Mouse (Mus musculus) megakaryocyte, adult 5-6 weeks (primary cell): ENCODE measurements around the gene Cpsf6. TPM values are rescaled to one million over a fixed set of nuclear protein-coding genes. Genes with fewer than 3 reads are reported as not detected.

Experiments
- ATAC-seq: 2 replicates; pipeline ENCODE4 v1.8.0; 2016; ENCODE audit warnings: mild to moderate bottlenecking, inconsistent platforms; ENCODE audit not compliant: poor library complexity, severe bottlenecking
- total RNA-seq, 2 experiments: library from RNA; stranded (forward) in 1 of 2; stranded (reverse) in 1 of 2; fragments of 153-499, 151-499 nt in 1 of 2; fragments of 221-1000, 200-1000 nt in 1 of 2; gene quantifications; 2 replicates each; pipeline versions ENCODE4 v1.2.3 to v1.2.4; 2015 to 2017

Cpsf6 gene
- total RNA-seq, 2 experiments from 2014 or later = 70.3 to 103 TPM

DNA sequence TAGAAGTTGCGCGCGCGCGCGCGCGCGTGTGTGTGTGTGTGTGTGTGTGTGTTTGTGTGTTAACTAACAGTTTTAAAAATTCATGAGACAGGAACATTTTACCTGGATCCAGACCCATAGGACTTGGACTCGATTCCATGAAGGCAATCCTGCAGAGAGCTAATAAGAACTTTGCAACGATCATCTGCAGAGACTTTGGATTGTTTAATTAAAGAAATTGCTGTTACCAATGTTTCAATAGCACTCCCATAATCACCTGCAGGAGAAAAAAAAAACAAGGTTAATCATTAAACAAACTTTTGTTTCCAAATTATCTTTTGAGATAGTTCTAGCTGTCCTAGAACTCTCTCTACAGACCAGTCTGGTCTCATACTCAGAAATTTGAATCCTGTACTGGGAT lies 20.9 kb downstream of the Cpsf6 start:
- ATAC-seq = no peak

DNA sequence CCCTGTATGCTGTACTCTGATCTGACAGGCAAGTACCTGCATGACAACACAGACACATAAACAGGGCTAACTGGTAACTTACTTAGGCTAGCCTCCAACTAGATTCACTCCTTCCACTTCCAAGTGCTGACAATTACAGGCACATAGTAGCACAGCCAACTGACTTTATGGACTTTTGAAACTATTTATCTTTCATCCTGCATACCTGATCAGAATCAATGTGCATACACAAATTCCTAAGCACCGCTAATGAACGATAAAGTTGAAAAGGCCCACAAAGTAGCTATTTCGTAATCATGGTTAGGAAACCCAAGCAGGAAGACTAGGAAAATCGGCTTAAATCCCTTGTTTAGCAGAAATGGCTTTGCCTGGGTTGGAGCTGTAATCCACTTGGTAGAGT lies 36.8 kb downstream of the Cpsf6 start:
- ATAC-seq = no peak

DNA sequence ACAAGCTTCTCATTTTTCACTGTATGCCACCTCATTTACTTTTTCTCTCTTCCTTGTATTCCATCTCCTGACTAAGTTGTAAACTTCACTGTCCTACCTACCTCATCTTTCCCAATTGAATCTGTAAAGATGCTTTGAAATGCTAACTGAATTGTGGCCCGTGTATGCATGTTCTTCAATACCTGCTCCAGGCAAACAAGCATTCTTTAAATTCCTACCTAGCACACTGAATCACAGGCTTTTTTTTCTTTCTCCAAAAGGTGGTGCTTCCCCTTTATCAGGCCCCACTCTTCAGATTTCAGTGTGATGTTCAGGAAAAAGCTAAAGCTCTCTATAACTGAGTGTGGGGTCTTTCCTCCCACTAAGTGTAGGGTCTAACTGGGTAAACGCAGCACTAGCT lies 37.4 kb downstream of the Cpsf6 start:
- no peak for ATAC-seq

DNA sequence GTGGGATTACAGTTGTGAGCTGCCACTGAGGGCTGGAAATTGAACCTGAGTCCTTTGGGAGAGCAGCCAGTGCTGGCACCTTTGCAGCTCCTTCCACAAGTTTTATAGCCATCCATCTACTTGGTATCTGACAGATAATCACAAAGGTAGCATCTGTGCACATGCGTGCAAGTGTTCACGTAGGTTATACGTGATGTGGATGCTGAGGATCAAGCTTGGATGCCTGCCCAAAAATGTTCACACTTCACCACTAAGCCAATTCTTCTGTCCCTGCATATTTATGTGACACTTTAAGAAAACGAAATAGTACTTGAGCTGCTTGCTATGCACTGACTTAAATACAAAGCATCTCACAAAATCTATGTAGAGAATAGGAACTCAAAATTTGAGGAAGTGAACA lies 38.8 kb downstream of the Cpsf6 start:
- no peak for ATAC-seq

DNA sequence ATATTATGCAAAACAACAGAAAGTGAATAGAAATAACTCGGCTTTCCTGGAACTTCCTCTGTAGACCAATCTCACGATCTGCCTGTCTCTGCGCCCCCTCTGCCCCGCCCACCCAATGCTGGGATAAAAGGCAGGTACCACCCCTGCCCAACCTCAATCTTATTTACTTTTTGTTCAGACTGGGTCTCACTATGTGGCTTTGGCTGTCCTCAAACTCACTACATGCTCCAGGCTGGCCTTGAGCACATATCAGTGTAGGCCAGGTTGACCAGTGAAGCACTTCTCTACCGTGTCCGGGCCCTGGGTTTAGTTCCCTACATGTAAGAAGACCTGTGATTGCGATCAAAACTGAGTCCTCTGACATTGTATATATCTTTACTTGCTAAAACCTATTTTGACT lies 40.6 kb downstream of the Cpsf6 start:
- ATAC-seq = no peak

DNA sequence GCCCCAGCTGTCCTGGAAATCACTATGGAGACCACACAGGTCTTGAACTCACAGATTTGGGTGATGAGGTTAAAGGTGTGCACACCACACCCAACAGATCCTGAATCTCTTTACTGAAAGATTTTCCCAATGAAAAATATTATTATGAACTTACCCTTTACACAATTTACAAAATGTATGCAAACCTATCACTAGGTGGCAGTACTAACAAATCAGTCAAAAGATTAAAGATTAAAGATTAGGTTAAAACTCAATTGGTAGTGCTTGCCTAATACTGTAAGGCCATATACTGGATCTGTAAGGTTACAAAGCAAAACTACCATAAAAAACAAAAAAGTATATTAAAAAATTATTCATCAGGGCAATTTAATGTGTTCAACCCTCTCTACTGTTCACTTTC lies 41.9 kb downstream of the Cpsf6 start:
- ATAC-seq = no peak

DNA sequence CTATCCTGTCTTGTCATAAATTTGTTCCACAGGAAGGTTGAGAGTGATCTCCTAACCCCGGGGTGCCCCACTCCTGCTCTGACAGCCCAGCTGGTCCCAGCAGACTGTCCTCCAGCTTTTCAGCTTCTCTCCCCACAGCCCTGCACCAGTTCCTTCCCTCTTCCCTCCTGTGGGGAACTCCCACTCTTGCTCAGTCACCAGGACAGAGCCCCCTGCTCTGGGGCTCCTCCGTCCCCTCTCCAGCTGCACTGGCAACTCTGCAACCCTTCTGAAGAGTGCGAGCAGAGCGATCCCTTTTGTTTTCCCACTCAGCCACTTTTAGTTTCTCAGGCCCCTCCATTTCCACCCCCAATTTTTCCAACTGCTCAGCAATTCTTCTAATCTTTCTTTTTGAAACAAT lies 44.2 kb downstream of the Cpsf6 start:
- ATAC-seq = peak; percentile 47

DNA sequence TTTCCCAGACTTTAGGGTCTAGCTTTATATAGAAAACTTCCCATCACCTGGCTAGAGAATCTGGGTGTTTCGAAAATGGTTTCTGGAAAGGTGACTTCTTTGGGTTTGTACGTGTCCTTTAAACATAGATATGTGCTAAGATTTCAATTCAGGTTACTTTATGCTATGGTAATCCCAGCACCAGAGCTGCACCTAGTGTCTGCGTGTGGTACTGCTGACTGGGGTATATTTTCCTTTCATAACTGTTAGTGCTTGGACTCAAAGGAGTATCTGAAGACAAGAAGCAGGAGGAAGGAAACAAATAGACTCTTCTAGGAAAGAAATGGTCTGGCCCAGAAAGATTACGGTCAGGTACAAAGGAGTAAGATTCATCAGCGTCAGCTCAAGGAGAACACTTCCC lies 49.3 kb downstream of the Cpsf6 start:
- peak; percentile 99 for ATAC-seq

DNA sequence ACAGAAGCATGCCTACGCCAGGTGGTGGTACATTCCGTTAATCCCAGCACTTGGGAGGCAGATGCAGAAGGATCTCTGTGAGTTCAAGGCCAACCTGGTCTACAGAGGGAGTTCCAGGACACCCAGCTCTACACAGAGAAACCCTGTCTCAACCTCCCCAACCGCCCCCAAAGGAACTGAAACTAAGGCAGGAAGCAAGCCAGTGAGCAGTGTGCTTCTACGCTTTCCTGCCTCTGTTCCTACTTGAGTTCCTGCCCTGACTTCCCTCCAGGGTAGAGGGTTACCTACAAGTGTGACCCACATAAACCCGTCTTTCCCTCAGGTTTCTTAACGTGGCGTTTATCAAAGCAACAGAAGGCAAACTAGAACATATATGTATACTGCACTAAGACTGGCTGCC lies 56.0 kb downstream of the Cpsf6 start:
- ATAC-seq = peak; percentile 89

DNA sequence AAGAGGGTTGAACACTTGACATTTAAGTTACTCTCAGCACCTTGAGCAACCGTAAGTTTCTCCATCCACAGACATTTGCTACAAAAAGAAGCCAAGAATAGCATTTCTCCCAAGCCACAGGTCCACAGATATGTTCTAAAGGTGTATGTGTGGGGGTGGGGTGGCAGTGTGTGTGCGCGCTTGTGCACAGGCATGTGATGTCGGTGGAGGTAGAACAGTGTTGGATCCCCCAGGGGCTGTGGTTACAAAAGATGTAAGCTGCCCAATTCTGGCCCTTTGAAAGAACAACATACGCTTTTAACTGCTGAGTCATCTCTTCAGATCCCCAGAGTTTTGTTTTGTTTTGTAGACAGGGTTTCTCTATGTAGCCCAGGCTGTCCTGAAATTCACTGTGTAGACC lies 57.2 kb downstream of the Cpsf6 start:
- ATAC-seq = no peak

DNA sequence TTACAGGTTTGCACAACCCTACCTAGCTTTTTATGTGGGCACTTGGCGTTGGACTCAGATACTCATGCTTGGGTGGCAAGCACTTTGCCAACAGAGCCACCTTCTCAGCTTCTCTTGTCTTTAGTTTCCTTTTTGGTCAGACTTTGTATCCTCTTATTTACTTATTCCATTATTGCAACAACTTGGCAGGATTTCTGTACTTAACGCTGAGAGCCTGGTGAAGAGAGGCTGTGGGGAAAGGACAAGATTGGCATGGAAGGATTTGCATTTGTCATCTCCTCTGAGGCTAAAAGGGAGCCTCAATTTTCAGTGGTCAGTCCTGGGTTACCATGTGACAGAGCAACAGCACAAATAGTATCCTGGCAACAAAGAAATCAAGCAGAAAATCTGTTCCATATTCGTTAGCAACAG lies 59.2 kb downstream of the Cpsf6 start:
- ATAC-seq = no peak

DNA sequence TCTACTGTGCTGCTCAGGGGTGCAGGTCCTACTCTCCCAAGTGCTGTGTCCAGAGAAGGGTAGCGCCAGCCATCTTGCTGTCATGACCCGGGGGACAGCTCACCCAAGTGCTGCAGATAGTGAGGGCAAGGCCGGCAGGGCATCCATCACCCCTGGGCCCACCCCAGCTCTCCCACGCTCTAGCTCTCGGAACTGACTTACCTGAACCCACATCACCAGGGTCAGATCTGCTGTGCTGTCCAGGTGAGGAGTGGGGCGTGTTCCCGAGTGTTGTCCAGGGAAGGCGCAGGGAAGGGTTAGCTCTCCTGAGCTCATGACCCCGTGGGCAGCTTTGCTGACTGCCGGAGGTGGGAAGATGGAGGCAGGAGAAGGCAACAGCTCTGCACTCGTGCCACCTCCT lies 63.4 kb downstream of the Cpsf6 start:
- no peak for ATAC-seq

DNA sequence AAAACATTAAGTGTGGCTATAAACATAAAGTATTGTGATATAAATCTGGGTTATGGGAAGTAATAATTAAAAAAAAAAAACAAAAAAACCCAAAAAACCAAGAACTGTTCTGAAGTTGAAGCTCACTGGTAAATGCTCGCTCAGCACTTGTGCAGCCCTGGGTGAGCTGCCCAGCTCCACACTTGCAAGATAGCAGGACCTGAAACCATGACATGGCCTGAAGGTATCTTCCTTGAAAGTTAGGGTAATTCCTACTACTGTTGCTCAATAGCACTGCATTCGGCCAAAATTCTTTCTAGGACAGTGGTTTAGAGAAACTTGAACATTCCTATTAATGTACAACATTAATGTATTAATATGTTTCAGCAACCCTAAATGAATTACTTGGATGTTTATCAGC lies 66.7 kb downstream of the Cpsf6 start:
- peak; percentile 69 for ATAC-seq

DNA sequence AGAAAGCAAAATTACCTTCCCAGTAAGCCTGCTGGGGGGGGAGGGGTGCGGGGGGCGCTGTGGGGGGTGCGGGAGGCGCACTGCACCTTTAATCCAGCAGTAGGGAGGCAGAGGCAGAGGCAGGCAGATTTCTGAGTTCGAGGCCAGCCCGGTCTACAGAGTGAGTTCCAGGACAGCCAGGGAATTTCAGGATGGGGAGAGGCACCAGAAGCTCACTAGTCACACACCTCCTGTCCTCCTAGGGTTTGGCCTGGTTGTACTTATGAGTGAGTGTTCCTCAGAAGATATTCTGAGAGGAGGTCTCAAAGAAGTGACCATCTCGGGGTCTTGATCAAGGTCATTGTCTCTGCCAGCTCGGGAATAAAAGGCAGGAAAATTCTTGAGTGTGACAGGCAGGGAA lies 67.6 kb downstream of the Cpsf6 start:
- ATAC-seq = no peak

DNA sequence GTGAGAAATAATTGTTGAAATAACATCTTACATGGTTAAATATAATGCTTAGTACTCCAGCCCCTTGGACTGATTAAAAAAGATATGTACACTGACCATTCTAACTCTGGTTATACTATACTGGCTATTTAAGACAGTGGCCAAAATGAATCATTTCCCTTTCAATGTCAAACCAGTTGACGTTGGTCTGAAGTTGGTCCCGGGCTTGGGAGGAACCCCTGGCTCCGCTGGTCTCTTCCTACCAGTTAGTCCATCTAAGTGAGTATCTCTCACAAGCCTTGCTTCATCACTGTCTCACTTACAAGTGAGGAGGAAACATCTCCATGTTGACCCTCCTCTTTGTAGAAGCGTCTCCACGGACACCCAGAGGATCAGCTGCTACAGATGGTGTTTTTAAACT lies 75.4 kb downstream of the Cpsf6 start:
- no peak for ATAC-seq

DNA sequence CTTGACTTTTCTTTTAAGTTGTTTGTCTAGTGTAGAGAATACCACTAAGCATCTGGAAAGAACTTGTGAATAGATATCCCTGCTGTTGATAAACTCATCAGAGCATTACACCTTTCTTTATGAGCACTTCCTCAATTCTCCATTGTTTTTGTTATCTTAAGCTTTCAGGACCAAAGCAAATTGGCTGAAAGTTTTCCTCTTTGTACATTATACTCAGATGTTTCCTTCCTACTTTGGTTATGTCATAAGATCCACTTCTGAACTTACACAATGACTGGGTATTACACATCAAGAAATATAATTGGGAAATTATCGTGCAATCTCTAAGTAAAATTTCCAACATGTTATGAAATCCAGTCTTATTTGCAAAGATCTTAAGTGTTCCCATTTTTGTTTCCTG lies 78.1 kb downstream of the Cpsf6 start:
- ATAC-seq = peak; percentile 75

DNA sequence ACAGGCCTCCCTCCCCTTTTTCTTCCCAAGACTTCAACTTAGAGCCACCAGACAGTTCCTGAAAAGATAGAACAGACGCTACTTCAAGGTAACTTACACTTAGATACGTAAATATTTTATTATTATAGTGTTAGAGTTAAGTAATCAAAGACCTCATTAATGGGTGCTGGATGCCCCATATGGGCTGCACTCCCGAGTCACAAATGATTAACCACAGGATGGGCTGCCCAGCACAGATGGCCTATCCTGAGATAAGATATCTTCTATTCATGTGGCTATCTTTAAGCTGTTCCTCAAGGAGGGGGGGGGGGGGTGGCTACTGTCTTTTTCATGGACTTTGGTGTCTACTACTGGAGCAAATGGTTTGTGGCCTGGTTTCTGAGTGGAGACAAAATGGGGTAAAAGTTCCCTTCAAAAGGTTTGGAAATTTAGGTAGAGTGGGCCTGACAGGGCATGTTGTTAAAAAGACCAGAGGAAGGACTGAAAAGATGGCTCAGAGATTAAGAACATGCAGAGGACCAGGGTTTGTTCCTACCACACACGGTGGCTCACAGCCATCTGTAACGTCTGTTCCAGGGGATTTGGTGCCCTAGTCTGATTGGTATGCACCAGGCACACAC lies 79.8 kb downstream of the Cpsf6 start:
- no peak for ATAC-seq

DNA sequence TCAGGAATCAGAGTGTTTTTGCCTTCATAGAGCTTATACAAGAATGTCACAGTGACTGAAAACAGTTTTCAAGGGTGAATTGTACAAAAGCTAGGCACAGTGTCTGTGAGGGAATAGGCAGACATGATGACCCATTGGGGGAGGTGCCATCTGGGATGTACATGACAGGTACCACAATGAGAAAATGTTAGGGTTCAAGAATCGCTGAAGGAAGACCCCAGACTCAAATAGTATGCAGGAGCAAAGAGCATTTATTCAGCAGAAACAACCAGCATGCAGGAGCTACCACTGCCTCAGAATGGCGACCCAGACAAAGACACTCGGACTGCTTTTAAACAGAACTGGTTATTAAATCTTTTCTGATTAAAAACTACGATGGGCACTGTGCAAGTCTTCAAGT lies 80.7 kb downstream of the Cpsf6 start:
- no peak for ATAC-seq

DNA sequence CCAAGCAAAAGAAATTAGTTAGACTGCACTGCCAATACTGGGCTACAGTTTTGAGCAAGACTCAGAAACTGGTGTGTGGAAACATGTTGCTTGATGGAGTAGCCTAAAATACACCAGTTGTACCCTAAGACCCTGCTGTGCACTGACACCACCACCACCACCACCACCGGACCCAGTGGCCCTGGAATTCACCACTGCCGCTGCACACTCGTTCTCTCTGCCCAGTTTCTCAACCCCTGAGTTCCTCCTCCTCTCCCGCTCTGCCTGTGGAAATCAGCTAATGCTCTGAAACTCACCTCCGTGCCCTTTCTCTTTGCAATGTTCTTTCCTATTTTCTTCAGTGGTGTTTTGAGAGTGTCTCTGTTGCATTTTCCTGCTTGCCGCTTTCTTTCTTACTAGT lies 81.5 kb downstream of the Cpsf6 start:
- ATAC-seq = peak; percentile 68
